Mouse (Mus musculus) cerebellum, adult 9-10 months (tissue): ENCODE results near the gene Mrps9.

Source experiments
- DNase-seq: peaks from one replicate; pipeline ENCODE4 v3.0.0; 2022

Mrps9 gene

DNA sequence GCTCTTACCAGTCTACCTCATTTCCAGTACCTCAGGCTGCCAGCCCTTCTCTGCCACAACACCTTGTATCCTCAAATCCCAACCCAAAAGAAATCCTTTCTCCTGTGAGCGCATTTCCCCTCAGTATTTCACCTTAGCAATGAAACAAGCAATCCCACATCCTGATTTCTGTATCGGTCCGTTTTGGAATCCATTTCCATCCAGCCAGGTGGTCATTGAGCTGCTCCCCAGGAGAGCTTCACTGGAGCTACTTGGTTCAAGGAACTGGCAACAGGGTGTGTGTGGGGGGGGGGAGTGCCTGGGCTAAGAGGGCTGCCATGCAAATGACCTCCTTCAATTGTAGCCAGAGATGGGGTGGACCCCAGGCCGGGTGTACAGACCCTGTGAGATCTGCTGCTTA lies 56.1 kb downstream of the Mrps9 start:
- DNase-seq, result no peak

GRCm38 (mm10) chr1:42915062-42915461 lies 64.0 kb downstream of the Mrps9 start:
- peak; percentile 42 for DNase-seq

DNA sequence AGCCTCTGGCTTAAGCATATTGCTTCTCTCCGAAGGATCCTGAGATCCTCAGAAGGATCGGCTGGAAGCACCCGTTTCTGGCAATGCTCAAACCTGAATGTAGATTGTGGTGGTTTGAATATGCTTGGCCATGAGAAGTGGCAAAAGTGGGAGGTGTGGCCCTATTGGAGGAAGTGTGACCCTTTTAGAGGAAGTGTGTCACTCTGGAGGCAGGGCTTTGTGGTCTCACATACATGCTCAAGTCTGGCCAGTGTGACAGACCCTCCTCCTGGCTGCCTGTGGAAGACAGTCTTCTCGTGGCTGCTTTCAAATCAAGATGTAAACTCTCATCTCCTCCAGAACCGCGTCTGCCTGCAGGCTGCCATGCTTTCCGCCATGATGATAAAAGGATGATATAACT lies 65.7 kb downstream of the Mrps9 start:
- no peak for DNase-seq

DNA sequence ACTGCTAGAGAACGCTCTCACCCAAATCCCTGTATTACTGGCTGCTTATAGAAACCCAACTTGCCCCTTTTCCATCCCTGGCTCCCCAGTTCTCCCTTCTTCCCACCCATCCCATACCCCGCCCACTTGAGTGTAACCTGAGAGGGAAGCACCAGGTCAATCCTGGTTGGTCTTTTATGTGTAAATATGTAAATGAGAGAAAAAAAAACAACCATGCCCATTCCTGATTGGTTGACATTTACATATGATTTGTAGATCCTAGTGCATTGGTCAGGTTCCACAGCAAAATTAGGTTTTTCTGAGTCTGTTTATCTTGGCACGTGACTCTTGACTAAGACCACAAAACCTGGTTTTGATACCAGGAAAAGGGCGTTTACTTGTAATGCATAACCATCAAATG lies 66.9 kb downstream of the Mrps9 start:
- DNase-seq, result no peak

DNA sequence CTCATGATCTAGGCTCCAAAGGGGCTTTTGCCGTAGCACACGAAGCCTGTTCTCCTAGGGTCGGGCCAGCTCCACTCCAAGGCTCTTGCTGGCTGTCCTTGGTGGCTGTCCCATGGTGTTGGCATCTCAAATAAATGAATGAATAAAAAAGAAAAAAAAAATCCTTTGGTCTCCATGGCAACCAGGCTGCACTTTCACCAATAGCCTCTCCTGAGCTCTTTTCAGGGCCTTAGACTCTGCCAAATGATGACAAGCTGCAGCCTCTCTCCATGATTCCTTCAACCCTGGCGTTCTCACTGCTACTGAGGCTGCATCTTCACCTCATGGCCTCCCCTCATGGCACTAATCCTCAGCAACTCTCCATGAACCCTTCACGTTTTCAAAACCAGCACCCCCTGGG lies 72.9 kb downstream of the Mrps9 start:
- no peak for DNase-seq

DNA sequence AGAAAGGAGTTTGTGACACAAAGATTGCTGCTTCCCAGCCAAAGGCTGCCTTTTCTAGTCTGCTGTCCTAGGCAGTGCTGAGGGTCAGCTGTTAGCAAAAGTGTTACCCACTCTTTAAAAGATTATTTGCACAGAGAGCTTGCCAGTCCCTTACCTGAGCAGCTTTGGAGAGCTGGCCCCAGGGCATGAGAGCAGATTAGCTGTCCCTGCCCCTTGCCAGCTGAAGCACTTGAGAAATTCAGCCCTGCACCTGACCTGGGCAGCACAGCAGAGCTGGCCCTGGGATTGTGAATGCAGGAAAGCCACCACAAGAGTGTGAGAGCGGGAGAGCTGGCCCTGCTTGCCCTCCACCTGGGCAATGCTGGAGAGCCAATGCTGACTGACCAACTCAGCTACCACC lies 82.6 kb downstream of the Mrps9 start:
- DNase-seq, result no peak

DNA sequence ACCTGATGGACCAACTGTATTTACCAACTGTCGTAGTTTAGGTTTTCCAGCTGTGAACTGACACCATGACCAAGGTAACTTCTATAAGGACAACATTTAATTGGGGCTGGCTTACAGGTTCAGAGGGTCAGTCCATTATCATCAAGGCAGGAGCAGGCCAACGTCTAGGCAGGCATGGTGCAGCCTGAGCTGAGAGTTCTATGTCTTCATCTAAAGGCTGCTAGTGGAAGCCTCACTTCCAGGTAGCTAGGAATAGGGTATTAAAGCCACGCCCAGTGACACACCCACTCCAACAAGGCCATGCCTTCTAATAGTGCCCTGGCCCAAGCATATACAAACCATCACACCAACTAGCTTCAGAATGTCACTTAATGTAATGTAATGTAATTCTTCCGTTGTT lies 97.5 kb downstream of the Mrps9 start:
- DNase-seq, result no peak

- peak; percentile 48 for DNase-seq
These were observed 101.9 kb downstream of the Mrps9 start, which contains the start of gene Gpr45 for GRCm38 (mm10) chr1:42952734-42953481. Gene Gpr45, plus strand, starts transcription at chr1:42952872.

GRCm38 (mm10) chr1:42953482-42953822 lies 102.4 kb downstream of the Mrps9 start:
- no peak for DNase-seq
